Mouse (Mus musculus) embryonic facial prominence, embryonic 10.5 days (tissue): ENCODE measurements at regions not wholly inside any gene's neighbourhood (a gene's known extent, or its start where the extent isn't known, plus 50 kb on each side); places are given as distances from the start of the nearest gene placed in this dataset.

Experiments used
- DNase-seq: peaks from one replicate; pipeline ENCODE4 v3.0.0-alpha.2; 2017; ENCODE audit warnings: low spot score
- H3K27ac ChIP-seq: fragments of 300-500 bp; sonication (generic); replicated peaks from 2 replicates; pipeline ENCODE4 v1.5.1; 2016; ENCODE audit warnings: mild to moderate bottlenecking
- H3K27me3 ChIP-seq: fragments of 300-500 bp; sonication (generic); replicated peaks from 2 replicates; pipeline ENCODE4 v1.6.1; 2016; ENCODE audit warnings: low read depth, mild to moderate bottlenecking; ENCODE audit not compliant: poor library complexity, severe bottlenecking
- H3K36me3 ChIP-seq: fragments of 300-500 bp; sonication (generic); replicated peaks from 2 replicates; pipeline ENCODE4 v1.6.1; 2016; ENCODE audit warnings: mild to moderate bottlenecking, moderate library complexity
- H3K4me1 ChIP-seq: fragments of 300-500 bp; sonication (generic); 2 replicates; pipeline ENCODE4 v1.6.1; 2016
- H3K4me3 ChIP-seq: fragments of 300-500 bp; sonication (generic); 2 replicates; pipeline ENCODE4 v1.5.1; 2016; ENCODE audit warnings: mild to moderate bottlenecking, moderate library complexity
- H3K9me3 ChIP-seq: fragments of 300-500 bp; sonication (generic); 2 replicates; pipeline ENCODE4 v1.6.1; 2016; ENCODE audit warnings: mild to moderate bottlenecking
- WGBS: fragments of 180-500 bp; shearing (Covaris S2); methylation state at CpG from one replicate; pipeline ENCODE4 v1.1.7; 2016; 5-methylcytosine and 5-hydroxymethylcytosine counted together

- H3K9me3 ChIP-seq = no peaks in the 10 kb centered on the region
These were observed 286.3 kb upstream of the Gm10131 start for GRCm38 (mm10) chr8:34397583-34398411.

GRCm38 (mm10) chr8:34397225-34397582 is 285.7 kb upstream of the Gm10131 start:
- 0 out of 2 replicates have a peak overlapping the region, but pooled peaks have one; percentile 16 for H3K27ac ChIP-seq
- no peak for DNase-seq
- 58% methylated on average over 4 of the region's 4 CpGs for WGBS

More at GRCm38 (mm10) chr8:34397583-34398411, 286.3 kb upstream of the Gm10131 start:
- Histone ChIP-seq H3K27ac (peak overlapping the region; percentile 16; the same call in 1 of the 2 replicates), H3K36me3 (no peaks in the 10 kb centered on the region), H3K27me3 (no peaks in the 10 kb centered on the region), H3K4me3 (peak overlapping the region; percentile 15; the same call in 1 of the 2 replicates), H3K4me1 (peaks cover 20% of the 10 kb centered on the region)
- WGBS = 43% methylated on average over 23 of the region's 23 CpGs
- peak; percentile 42 for DNase-seq

GRCm38 (mm10) chr8:34392981-34393828 is 281.7 kb upstream of the Gm10131 start:
- Histone ChIP-seq H3K36me3 (no peaks in the 10 kb centered on the region), H3K4me1 (peaks cover 16% of the 10 kb centered on the region), H3K27me3 (no peaks in the 10 kb centered on the region), H3K4me3 (no peak overlapping the region), H3K27ac (no peak overlapping the region), H3K9me3 (no peaks in the 10 kb centered on the region)
- WGBS = 90% methylated on average over 15 of the region's 15 CpGs
- no peak for DNase-seq

More at GRCm38 (mm10) chr8:34397225-34397582, 285.7 kb upstream of the Gm10131 start:
- no peaks in the 10 kb centered on the region for H3K27me3 ChIP-seq
- H3K4me1 ChIP-seq = peaks cover 25% of the 10 kb centered on the region
- no peaks in the 10 kb centered on the region for H3K9me3 ChIP-seq
- H3K36me3 ChIP-seq = no peaks in the 10 kb centered on the region
- peak overlapping the region; percentile 15; the same call in 1 of the 2 replicates for H3K4me3 ChIP-seq

- no peak overlapping the region for H3K27ac ChIP-seq
- H3K4me1 ChIP-seq = peaks cover 8% of the 10 kb centered on the region
- no peaks in the 10 kb centered on the region for H3K36me3 ChIP-seq
- no peaks in the 10 kb centered on the region for H3K9me3 ChIP-seq
- H3K4me3 ChIP-seq = no peak overlapping the region
- 77% methylated on average over 14 of the region's 14 CpGs for WGBS
- H3K27me3 ChIP-seq = no peaks in the 10 kb centered on the region
- DNase-seq = no peak
These were observed 280.9 kb upstream of the Gm10131 start for GRCm38 (mm10) chr8:34392208-34392980.

GRCm38 (mm10) chr8:34385806-34386439 is 274.4 kb upstream of the Gm10131 start:
- WGBS = 71% methylated on average over 10 of the region's 10 CpGs
- Histone ChIP-seq H3K9me3 (no peaks in the 10 kb centered on the region), H3K4me1 (peaks cover 7% of the 10 kb centered on the region; the same call in 1 of the 2 replicates), H3K4me3 (no peak overlapping the region), H3K36me3 (no peaks in the 10 kb centered on the region), H3K27me3 (no peaks in the 10 kb centered on the region), H3K27ac (peak overlapping the region; percentile 59; the same call in 1 of the 2 replicates)
- DNase-seq = peak; percentile 19

GRCm38 (mm10) chr8:34380615-34381014 is 269.1 kb upstream of the Gm10131 start:
- WGBS = 85% methylated on average over 19 of the region's 19 CpGs
- no peak for DNase-seq
- H3K27ac ChIP-seq = no peak overlapping the region
- H3K36me3 ChIP-seq = no peaks in the 10 kb centered on the region
- no peak overlapping the region for H3K4me3 ChIP-seq
- no peaks in the 10 kb centered on the region for H3K9me3 ChIP-seq
- no peaks in the 10 kb centered on the region for H3K4me1 ChIP-seq
- H3K27me3 ChIP-seq = no peaks in the 10 kb centered on the region

GRCm38 (mm10) chr8:34377154-34377553 is 265.6 kb upstream of the Gm10131 start:
- Histone ChIP-seq H3K27ac (no peak overlapping the region), H3K27me3 (no peaks in the 10 kb centered on the region), H3K36me3 (no peaks in the 10 kb centered on the region), H3K4me3 (no peak overlapping the region), H3K9me3 (no peaks in the 10 kb centered on the region), H3K4me1 (peaks cover 5% of the 10 kb centered on the region; the same call in 1 of the 2 replicates)
- no peak for DNase-seq
- WGBS = 52% methylated on average over 3 of the region's 3 CpGs

- Histone ChIP-seq H3K4me3 (no peak overlapping the region), H3K4me1 (peaks cover 18% of the 10 kb centered on the region), H3K27me3 (no peaks in the 10 kb centered on the region), H3K9me3 (no peaks in the 10 kb centered on the region), H3K27ac (no peak overlapping the region), H3K36me3 (no peaks in the 10 kb centered on the region)
- WGBS = 92% methylated on average over 9 of the region's 9 CpGs
- DNase-seq = no peak
These were observed 262.7 kb upstream of the Gm10131 start for GRCm38 (mm10) chr8:34374242-34374641.

GRCm38 (mm10) chr8:34372666-34372980 is 261.1 kb upstream of the Gm10131 start:
- peaks cover 18% of the 10 kb centered on the region for H3K4me1 ChIP-seq
- 73% methylated on average over 6 of the region's 6 CpGs for WGBS
- DNase-seq = no peak
- H3K27me3 ChIP-seq = no peaks in the 10 kb centered on the region
- no peak overlapping the region for H3K27ac ChIP-seq
- no peaks in the 10 kb centered on the region for H3K9me3 ChIP-seq
- no peak overlapping the region for H3K4me3 ChIP-seq
- H3K36me3 ChIP-seq = no peaks in the 10 kb centered on the region

GRCm38 (mm10) chr8:34371973-34372665 is 260.6 kb upstream of the Gm10131 start:
- H3K4me3 ChIP-seq = no peak overlapping the region
- WGBS = 84% methylated on average over 17 of the region's 17 CpGs
- H3K9me3 ChIP-seq = no peaks in the 10 kb centered on the region
- no peaks in the 10 kb centered on the region for H3K36me3 ChIP-seq
- no peak overlapping the region; the same call in 1 of the 2 replicates for H3K27ac ChIP-seq
- H3K4me1 ChIP-seq = peaks cover 18% of the 10 kb centered on the region
- no peaks in the 10 kb centered on the region for H3K27me3 ChIP-seq
- DNase-seq = peak; percentile 15

- DNase-seq = no peak
These were observed 259.9 kb upstream of the Gm10131 start for GRCm38 (mm10) chr8:34371391-34371790.

More at GRCm38 (mm10) chr8:34371391-34371790, 259.9 kb upstream of the Gm10131 start:
- Histone ChIP-seq H3K9me3 (no peaks in the 10 kb centered on the region), H3K36me3 (no peaks in the 10 kb centered on the region), H3K4me3 (no peak overlapping the region), H3K27ac (no peak overlapping the region), H3K27me3 (no peaks in the 10 kb centered on the region), H3K4me1 (peaks cover 18% of the 10 kb centered on the region)
- WGBS = 51% methylated on average over 5 of the region's 5 CpGs
